Mouse (Mus musculus): ENCODE results near the gene Fam184a. TPM values are rescaled to one million over a fixed set of nuclear protein-coding genes. Genes with fewer than 3 reads are reported as not detected.

Fam184a gene
- total RNA-seq (2023): not detected in 2 replicates

DNA sequence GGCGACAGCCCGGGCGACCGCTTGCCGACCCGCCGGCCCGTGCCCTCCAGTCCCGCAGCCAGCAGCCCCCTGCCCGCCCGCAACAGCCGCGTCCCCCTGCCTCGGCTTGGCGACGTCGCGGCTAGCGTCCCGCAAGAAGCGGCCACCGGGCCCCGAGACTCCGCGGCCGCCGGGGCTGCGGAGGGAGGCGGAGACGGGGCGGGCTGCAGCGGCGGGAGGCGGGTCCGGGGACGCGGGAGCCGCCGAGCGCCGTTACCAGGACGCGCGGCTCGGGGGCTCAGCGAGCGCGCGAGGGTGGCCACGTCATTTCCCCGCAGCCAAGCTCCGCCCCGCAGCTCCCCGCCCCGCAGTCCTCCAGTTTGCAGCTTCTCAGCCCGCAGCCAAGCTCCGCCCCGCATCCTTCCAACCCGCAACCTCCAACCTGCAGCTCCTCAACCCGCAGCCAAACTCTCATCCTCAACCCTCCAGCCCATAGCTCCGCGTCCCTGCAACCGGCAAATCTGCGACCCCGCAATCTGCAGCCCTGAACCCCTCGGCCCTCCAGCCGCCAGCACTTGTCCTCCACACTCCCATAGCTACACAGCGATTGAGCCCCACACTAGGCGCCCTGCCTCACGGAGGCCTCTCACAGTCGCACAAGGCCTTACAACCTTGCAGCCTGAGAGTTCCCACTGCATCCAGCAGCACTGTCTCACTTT is at the start of gene Fam184a:
TSS of gene Fam184a (minus strand) at position 169 of the 698 bp plus-strand sequence.

DNA sequence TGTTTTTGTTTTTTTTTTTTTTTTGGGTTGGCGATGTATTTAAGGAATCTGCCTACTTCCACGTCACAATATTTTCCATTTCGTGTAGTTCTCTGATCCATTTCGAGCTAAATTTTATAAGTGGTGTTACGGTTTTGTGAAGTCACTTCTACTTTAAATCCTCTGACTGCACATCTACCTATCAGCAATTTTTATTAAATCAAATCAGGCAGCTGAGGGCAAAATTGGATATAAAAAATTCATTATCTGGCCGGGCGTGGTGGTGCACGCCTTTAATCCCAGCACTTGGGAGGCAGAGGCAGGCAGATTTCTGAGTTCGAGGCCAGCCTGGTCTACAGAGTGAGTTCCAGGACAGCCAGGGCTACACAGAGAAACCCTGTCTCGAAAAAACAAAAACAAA is 120.6 kb downstream of the Fam184a start, which contains the start of gene Mcm9:
TSS of gene Mcm9 (minus strand) at position 101 of the 400 bp plus-strand sequence.

DNA sequence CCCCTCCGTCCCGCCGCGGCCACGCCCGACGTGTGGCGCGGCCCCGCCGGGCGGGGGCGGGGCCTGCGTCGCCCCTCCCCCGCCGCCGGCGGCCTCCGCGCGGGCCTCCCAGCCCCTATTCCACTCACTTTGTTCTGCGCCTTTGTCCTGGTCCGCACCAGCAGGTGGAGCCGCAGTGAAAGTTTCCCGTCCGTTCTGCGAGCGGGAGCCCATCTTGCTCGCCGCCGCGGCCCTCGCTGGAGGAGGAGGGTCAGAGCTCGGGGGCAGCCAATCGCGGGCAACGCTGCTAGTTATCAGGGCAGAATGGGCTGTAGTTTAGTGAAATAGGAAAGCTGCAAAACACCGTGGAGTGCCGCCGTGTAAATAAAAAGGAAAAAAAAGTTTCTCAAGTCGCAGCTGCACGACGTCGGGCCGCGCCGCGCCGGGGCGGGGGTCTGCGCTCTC is 154.2 kb downstream of the Fam184a start, which contains the start of gene Asf1a:
TSS of gene Asf1a (plus strand) at position 81 of the 444 bp plus-strand sequence.

Other genes starting within 250 kb of the Fam184a start
- gene Asf1a, start 154.4 kb downstream of the Fam184a start, total RNA-seq (2023): 14.2 and 17.2 TPM in 2 replicates
- gene Mcm9, start 120.7 kb downstream of the Fam184a start, total RNA-seq (2023): 14.8 and 22.7 TPM in 2 replicates

All from neutrophil, adult 65 days (primary cell).